In genomic region chr4:125289031-125289449, GRCm38 (mm10) we compare ENCODE assay signal across 12 mouse cellular contexts.
A peak's percentile ranks its signal among the peaks of the same experiment; 100 is the strongest.
DNase-seq lines count a peak whose midpoint lies in the region; ATAC-seq lines count a peak whose summit lies in the region.
"Had no signal": no experiment of that assay in that cellular context is flagged by ENCODE, and none has a peak within 500 bp of the region (broad histone marks: within the 10 kb centered on the region; RNA-seq: fewer than 3 reads in every experiment).

No protein-coding gene starts in this region.

- DNase-seq in hindbrain, embryonic 11.5 days (ENCODE audit: low spot score), result no peak
- peak; percentile 84 for DNase-seq in forebrain, embryonic 14.5 days (ENCODE audit: low spot score)
- DNase-seq in left cerebral cortex, postnatal 10 days (ENCODE audit: extremely low spot score in 1 of 2, low spot score in 2 of 2), result peak; percentile 56 to 60
- peak; percentile 55 for DNase-seq in right cerebral cortex, adult 18-20 months
- no peak for DNase-seq in adrenal gland, adult 2 months
- DNase-seq: thymus, adult 18-20 months had no signal

- H3K4me1 ChIP-seq in hindbrain, embryonic 12.5 days, result peaks cover 14% of the 10 kb centered on the region
- no peaks in the 10 kb centered on the region for H3K4me1 ChIP-seq in hindbrain, embryonic 11.5 days (replicated peaks; ENCODE audit: control insufficient read depth, insufficient read depth, low read length)
- peaks cover 17% of the 10 kb centered on the region for H3K4me1 ChIP-seq in forebrain, embryonic 14.5 days (ENCODE audit: control insufficient read depth, insufficient read depth, low read length)
- H3K4me1 ChIP-seq: embryonic facial prominence, embryonic 15.5 days had no signal

- H3K9ac ChIP-seq in hindbrain, embryonic 12.5 days, result no peak overlapping the region
- H3K9ac ChIP-seq in hindbrain, embryonic 11.5 days (ENCODE audit: low read depth, low read length), result no peak overlapping the region
- H3K9ac ChIP-seq in forebrain, embryonic 14.5 days (ENCODE audit: low read length), result no peak overlapping the region
- H3K9ac ChIP-seq: embryonic facial prominence, embryonic 15.5 days had no signal

- peaks cover 4% of the 10 kb centered on the region; the same call in 1 of the 2 replicates for H3K9me3 ChIP-seq in hindbrain, embryonic 12.5 days (replicated peaks)
- H3K9me3 ChIP-seq in hindbrain, embryonic 11.5 days (ENCODE audit: control insufficient read depth, low read length), result no peaks in the 10 kb centered on the region
- no peaks in the 10 kb centered on the region for H3K9me3 ChIP-seq in forebrain, embryonic 14.5 days (replicated peaks; ENCODE audit: control insufficient read depth, low read length)
- H3K9me3 ChIP-seq: embryonic facial prominence, embryonic 15.5 days had no signal

- H3K27ac ChIP-seq in hindbrain, embryonic 12.5 days, result no peak overlapping the region
- H3K27ac ChIP-seq in hindbrain, embryonic 11.5 days (ENCODE audit: low read depth, low read length), result no peak overlapping the region
- H3K27ac ChIP-seq in forebrain, embryonic 14.5 days (ENCODE audit: low read depth, low read length), result peak overlapping the region; percentile 76
- H3K27ac ChIP-seq: embryonic facial prominence, embryonic 15.5 days had no signal

- no peak overlapping the region for H3K4me3 ChIP-seq in hindbrain, embryonic 12.5 days
- H3K4me3 ChIP-seq in hindbrain, embryonic 11.5 days (ENCODE audit: low read depth, low read length), result no peak overlapping the region
- no peak overlapping the region for H3K4me3 ChIP-seq in forebrain, embryonic 14.5 days (ENCODE audit: low read depth, low read length)
- H3K4me3 ChIP-seq: embryonic facial prominence, embryonic 15.5 days; megakaryocyte, embryonic 14.5 days had no signal

- H3K4me2 ChIP-seq in hindbrain, embryonic 12.5 days (replicated peaks), result no peak overlapping the region
- H3K4me2 ChIP-seq in hindbrain, embryonic 11.5 days (replicated peaks; ENCODE audit: low read depth, low read length), result no peak overlapping the region
- H3K4me2 ChIP-seq in forebrain, embryonic 14.5 days (ENCODE audit: low read length), result no peak overlapping the region
- H3K4me2 ChIP-seq: embryonic facial prominence, embryonic 15.5 days had no signal

- peaks cover 12% of the 10 kb centered on the region; the same call in 1 of the 2 replicates for H3K27me3 ChIP-seq in hindbrain, embryonic 12.5 days
- H3K27me3 ChIP-seq in hindbrain, embryonic 11.5 days (ENCODE audit: control insufficient read depth, insufficient read depth, low read length), result no peaks in the 10 kb centered on the region
- 0 out of 2 replicates have a peak, but pooled peaks cover 4% of the 10 kb centered on the region for H3K27me3 ChIP-seq in forebrain, embryonic 14.5 days (replicated peaks; ENCODE audit: control insufficient read depth, insufficient read depth, low read length)
- H3K27me3 ChIP-seq: embryonic facial prominence, embryonic 15.5 days had no signal

- WGBS in hindbrain, embryonic 12.5 days, result 40% methylated on average over 6 of the region's 6 CpGs
- WGBS in hindbrain, embryonic 11.5 days, result 47% methylated on average over 6 of the region's 6 CpGs
- WGBS in forebrain, embryonic 14.5 days, result 7% methylated on average over 6 of the region's 6 CpGs

- ATAC-seq in hindbrain, embryonic 12.5 days (ENCODE audit: low FRiP score), result peak; percentile 59; the same call in 1 of the 2 replicates
- ATAC-seq in hindbrain, embryonic 11.5 days (ENCODE audit: low FRiP score), result no peak; the same call in 1 of the 2 replicates
- ATAC-seq in forebrain, embryonic 14.5 days, result peak; percentile 78
- ATAC-seq in megakaryocyte-erythroid progenitor cell, adult 5-6 weeks (replicated peaks; ENCODE audit: low FRiP score, low TSS enrichment, poor library complexity, severe bottlenecking), result no peak
- ATAC-seq in CD4-positive, CD25-positive, alpha-beta regulatory T cell, adult 4 months, result no peak
- ATAC-seq: intestine, postnatal 0 days had no signal

- intact Hi-C loops in left cerebral cortex, postnatal 10 days (cut with DNase I), result no loop called here

- H3K36me3 ChIP-seq in hindbrain, embryonic 12.5 days, result no peaks in the 10 kb centered on the region
- no peaks in the 10 kb centered on the region for H3K36me3 ChIP-seq in hindbrain, embryonic 11.5 days (ENCODE audit: control insufficient read depth, insufficient read depth, low read length)
- H3K36me3 ChIP-seq in forebrain, embryonic 14.5 days (ENCODE audit: control insufficient read depth, insufficient read depth, low read length), result no peaks in the 10 kb centered on the region
- H3K36me3 ChIP-seq: embryonic facial prominence, embryonic 15.5 days had no signal

Comparison
In these comparisons a context has a peak if more than half of its experiments do, and no peak if none do; other contexts are left out.
1. ATAC-seq: peak in hindbrain, embryonic 12.5 days (single experiment) and forebrain, embryonic 14.5 days (single experiment); none in hindbrain, embryonic 11.5 days (single experiment), megakaryocyte-erythroid progenitor cell, adult 5-6 weeks (single experiment) and CD4-positive, CD25-positive, alpha-beta regulatory T cell, adult 4 months (single experiment).
2. DNase-seq: peak in forebrain, embryonic 14.5 days (single experiment), left cerebral cortex, postnatal 10 days (2 of 2) and right cerebral cortex, adult 18-20 months (single experiment); none in hindbrain, embryonic 11.5 days (single experiment) and adrenal gland, adult 2 months (single experiment).